Mouse (Mus musculus) frontal cortex, postnatal 25 days (tissue): ENCODE measurements at regions not wholly inside any gene's neighbourhood (a gene's known extent, or its start where the extent isn't known, plus 50 kb on each side); places are given as distances from the start of the nearest gene placed in this dataset.

Experiments
- DNase-seq, 2 experiments: peaks; one replicate each; pipeline ENCODE4 v3.0.0; 2022; ENCODE audit warnings: low spot score in 2 of 2

DNA sequence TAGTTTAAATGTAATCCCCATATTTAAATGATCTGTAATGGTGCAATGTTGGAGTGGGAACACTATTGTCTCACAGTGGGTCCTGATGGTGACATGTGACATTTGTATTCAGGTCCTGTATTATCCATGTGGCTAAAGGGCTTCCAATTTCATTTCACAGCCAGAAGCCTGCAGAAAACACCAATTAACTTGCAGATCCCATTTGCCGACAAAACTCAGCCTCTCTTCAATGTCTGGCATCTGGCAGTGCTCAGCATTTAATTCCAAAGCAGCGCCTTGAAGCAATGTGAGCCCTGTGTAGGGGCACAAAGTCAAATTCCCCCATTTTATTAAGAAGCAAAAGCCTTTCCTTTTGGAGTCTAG is 277.0 kb upstream of the Smim15 start:
- DNase-seq = no peak

DNA sequence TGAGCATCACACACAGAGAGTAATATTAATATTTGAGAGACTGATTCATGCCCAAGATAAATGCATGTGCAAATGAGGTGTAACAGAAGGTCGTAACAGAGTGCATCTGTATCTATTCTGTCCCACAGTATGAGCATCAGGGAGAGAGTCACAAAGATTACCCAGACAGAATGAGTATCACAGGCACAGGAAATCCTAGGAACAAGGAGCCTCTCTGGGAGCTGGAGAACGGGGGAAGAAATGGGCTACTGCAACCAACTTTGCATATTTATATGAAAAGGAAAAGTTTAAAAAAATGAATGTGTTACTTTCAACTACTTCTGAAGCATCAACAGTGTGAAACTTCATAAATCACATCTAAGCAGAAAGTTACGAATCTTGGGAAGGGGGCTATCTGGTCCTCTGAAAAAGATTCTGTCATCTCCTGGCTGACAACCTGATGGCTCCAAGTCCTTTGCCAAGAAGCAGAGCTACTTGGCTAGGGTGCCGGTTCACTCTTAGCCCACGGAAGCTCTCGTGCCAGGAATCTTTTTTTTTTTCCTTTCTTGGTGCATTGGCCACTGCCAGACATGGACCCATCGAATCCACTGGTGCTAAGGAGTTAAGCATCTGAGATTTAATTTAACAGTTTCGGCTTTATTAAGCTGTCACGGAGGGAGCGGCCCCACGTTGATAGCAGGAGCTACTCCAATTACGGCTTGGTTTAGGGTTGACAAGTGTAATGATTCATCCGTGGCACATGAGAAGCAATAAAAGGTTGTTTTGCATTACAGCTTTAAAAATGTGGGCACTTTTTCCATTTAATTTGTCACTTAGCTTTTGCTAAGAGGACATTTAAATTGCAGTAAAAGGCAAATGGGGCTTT is 277.6 kb upstream of the Smim15 start:
- no peak for DNase-seq

DNA sequence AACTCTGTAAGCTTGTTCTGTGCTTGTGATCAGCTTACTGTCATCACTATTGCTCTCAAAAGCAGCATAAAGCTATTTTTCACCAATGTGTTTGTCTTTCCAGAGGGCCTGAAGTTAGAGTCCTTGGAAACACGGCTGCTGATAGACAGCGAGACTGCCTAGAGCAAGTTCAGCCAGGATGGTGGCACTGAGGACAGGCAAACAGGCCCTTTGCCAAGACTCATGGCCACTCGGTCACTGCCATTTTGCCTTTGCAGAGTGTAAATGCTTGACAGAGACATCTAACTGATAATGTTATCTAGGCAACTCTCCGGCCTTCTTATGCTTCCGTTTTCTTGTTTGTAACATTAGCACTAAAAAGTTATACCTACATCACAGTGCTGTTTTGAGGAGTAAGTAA is 280.3 kb upstream of the Smim15 start:
- no peak for DNase-seq

DNA sequence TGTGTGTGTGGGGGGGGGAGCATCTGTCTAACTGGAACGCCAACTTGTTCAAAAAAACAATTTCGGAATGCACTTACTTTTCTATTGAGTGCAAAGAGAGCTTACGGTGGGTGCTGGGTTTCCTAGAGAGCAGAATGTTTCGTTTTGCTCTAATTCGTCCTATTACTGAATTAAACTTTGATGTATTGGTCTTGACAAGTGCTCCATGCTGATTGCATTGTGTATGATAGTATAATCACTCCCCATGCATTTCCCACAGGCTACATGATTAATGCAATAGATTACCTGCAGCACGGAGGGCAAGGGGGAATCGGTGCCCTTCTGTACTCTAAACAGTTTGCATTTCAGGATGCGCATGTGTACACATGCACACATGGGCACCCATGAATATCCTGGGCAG is 283.7 kb upstream of the Smim15 start:
- no peak for DNase-seq

DNA sequence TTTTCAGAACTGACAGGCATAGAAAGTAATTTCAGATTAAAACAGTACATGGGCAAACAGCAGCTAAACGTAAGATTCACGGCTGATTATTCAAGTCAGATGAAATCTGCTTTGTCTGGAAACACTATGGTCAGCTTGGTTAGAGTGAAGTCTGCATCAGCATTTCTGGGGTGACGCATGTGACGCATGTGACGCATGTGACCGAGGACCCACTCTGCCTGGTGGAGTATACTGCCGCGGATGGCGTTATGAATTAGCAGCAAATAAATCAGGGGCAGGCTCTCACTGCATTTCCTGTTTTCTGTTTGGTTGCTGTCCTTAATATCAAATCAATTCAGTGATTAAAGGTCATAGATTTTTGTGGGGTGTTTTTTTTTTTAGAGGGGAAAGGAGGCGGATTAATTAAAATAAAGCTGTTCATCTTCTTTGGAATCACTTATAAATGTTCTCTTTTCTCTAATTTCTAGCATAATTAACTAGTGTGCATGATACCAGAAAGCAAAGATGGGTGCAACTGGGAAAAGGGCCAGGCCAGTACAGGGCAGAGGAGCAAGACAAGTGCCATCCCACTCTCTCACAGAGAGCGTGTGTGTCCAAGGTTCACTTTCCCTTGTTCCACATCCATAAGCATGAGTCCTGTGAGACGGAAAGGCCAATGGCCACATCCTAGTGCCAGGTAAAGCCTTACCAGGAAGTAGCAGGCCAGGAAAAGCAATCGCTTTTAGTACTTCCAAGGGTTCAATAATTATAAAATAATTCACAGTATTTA is 285.7 kb upstream of the Smim15 start:
- DNase-seq = no peak

DNA sequence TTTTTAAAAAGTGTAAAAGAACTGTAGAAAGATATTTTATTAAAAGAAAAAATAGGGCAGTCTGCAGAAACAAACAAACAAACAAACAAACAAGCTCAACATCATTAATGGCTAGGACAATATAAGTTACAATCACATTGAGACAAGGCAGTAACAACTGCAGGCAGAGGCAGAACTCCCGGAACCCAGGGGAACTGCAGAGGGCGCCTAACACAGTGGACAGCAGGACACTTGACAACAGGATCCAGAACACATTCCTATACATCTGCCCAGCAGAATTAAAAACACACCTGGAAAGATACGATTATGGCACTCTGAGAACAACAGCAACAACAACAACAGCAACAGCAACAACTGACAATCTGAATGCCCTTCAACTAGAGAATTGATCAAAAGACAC is 291.5 kb upstream of the Smim15 start:
- DNase-seq = no peak

DNA sequence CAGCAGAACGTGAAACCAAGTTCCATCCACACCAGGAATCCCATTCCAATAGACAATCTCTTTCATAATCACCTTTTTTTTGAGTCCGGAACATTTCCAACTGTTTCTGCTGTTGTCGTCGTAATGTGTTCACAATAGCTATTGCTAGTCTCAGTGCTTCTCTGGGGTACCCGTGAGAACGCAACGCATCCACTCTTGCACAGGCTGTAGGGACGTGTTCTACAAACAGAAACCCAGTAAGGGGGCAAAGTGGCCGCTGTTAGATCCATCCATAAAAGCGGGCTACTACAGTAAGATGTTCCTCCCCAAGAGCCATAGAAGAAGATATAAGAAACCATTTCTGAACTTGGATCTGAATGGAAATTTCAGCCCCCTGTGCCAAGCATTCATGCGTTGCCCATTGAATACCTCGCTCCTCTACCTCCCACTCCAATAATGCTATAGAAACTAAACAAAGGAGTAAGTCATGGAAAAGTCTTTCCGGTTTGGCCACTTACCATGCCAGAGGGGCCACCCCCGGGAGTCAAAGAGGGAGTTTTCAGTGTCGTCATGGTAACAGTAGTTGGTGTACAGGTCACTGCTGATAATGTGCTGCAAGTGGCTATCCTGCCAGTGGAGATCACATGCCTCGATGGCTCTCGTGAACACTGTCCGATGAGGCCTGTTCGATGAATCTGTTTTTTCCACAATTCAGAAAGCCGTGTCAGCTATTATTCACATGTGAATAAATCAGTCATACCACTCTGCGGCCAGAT is 300.6 kb upstream of the Smim15 start:
- DNase-seq = no peak

DNA sequence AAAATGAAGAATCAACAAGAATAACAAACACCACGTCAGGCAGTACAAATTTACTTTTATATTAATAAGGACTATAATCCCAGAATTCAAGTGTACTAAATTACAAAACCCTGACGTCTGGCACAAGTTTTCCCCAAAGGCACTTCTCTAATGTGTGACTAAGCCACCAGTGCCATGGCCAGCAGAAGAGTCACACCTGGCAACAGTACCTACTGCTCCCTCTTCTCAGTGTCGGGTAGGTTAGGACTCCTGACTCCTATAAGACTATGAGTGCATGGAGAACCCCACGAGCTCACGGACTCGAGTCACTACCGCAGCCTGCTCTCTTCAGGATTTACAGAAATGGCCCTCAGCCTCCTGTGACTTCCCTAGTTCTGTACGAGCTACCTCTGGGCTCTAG is 307.7 kb upstream of the Smim15 start:
- DNase-seq = no peak

DNA sequence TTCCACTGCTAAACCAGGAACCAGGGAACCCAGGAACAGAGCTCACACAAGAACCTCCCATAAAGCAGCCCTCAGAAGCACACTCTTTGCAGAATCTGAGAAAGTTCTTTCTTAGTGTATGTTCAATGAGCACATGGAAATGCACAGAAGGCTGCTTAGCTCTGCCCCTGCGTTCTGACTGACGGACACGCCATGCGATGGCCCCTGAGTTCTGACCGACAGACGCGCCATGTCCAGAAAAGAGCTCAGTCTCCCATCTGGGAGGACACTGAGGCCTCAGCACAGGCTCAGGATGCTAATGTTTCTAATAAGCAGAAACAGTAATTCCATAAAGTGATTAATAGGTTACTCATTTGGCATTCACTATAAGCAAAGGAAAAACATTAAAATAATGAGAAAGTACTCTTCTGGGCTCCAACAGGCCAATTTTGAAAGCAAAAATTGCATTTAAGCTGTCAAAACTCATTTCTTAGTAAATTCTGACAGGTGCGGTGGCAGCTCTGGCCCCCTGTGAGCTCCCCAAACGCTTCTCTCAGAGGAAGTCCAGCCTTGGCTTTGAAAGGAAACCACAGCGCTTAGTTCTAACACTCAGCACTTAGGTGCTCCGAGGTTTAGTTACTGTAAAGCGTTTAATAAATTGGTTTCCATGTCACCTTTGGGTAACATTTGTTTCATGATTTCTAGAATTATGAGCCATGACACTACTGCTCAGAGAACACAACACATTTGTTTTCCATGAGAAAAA is 309.9 kb upstream of the Smim15 start:
- no peak for DNase-seq

DNA sequence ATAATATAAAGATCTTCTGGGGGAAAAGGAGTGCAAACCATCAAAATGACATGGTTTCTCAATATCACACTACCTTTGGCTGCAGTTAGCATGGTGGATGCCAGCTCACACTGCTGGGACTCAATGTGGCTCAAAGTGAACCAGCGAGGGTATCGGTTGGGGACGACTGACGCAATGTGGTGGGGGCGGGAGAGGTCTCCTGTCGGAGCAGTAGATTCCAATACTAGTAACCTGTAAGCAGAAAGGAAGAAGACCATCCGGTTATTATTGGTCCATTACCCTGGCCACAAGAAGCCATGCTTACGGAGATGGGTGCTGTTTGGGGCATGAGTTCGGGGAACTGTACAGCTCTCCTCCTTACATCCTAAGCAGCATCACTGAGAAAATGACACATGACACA is 313.3 kb upstream of the Smim15 start:
- DNase-seq = no peak

DNA sequence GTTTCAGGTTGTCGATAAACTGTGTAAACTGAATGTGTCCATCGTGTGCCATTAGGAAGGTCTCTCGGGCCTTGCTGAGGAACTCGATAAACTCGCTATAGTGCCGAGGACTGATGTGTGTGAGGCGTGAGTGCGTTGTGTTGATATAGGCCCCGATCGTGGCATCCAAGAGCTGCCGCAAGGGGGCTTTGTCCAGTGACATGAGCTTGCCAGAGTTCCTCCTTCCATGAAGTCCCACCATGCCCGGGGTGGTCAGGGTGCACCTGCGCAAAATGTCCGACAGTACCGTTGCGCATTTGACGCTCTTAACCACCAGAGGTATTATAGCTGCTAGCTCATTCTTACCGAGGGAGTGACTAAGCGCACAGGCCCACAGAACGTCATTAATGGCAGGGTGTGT is 317.8 kb upstream of the Smim15 start:
- no peak for DNase-seq

DNA sequence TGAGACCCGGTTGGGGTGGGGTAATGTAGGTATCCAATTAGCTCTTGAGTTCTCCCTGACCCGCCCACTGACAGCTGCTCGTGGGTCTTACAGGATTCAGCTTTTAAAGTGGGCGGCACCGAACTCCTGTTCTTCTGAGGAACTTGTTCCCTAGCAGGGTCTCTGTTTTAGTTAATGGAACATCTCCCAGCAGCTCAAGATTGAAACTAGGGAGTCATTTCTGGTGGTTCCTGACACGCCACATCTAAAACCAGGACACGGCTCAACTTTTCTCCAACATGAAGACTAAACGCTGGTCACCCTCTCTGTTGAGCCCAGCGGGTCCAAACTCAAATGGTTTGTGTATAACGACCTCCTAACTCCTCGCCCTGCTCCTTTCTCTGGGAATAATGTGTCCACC is 322.3 kb upstream of the Smim15 start:
- DNase-seq = no peak

DNA sequence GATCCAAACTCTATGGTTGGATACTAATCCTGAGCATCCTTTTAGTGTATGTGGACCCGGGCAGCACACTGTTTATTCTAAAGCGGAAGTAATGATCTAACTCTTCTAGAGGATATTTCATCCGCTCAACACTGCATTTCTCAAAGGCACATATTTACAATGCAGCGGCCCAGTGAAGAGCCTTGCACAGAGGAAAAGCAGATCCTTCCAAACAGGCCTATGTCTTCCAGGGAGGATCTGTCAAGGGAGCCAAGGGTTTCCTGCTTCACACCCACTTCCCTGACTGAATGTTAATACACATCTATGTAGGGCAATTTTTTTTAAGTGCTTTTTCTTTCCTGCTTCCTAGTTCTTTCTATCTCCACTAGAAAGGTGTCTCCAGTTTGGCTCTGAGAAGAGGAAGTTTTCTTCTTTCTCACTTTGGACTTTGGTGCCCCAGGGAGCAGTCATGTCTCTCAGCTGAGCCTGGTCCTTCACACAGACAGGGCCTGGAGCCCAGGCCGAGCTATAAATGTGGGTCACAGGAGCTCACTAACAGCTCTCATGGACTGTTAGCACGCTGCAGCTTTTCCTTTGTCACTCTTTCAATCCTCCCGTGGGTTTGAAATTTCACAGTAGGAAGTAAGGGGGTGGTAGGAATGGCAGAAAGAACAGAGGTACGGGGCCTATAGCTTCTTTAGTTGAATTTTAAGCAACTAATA is 323.2 kb upstream of the Smim15 start:
- no peak for DNase-seq

DNA sequence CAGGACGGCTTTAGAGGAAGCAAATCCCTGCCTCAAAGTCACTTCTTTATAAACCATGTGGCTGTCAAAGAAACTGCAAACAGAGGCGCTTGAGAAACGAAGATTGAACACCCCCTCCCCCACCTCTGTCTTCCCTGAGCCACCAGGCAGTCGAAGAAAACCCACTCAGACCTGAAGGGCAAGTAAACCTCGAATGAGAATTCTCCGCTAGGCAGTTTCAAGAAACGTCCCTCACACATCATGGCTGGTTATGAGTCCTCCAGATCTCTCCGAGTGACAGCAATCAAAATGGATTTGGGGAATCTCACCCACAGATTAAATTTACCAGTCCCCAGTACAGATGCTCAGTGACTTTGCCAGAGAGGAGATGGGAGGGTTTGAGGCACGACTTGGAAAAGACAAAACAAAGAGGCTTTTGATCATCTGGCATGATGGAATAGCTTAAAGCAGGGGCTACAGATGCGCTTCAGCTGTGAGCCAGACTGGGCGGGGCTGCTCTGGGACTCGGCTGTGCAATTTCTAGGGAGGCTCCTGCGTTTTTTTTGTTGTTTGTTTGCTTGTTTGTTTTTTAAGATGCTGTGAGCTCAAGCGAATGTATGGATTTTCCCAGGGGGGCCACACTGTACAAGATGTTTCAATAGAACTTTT is 325.1 kb upstream of the Smim15 start:
- no peak for DNase-seq

DNA sequence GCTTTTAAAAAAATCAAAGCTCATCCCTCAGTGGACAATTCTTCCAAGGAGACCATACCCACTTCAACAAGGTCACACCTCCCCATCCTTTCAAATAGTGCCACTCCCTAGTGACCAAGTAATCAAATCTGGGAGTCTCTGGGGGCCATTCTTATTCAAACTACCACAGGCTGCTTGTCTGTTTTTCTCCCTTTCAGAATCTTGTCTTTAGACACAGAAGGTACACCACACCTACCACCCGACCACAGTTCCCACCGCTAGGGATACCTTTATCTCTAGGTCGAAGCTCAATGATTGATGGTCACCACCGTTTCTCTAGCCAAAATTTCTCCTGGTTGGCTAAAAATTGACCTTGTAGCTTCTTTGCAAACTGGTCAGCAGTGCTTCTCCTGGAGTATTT is 328.6 kb upstream of the Smim15 start:
- DNase-seq = no peak

DNA sequence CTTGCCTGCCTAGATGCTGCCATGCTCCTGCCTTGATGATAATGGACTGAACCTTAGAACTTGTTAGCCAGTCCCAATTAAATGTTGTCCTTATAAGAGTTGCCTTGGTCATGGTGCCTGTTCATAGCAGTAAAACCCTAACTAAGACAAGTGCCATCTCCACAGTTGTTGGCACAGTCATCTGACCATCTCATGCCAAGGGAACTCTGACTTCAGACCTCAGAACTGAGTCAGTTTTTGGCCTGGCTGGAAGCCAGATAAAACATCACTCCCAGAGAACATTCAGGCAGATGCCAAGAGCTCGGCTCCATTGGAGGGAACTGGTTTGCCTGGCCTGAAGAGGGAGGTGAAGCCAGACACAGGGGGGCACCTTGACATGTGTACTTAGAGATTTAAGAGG is 330.2 kb upstream of the Smim15 start:
- DNase-seq = no peak

DNA sequence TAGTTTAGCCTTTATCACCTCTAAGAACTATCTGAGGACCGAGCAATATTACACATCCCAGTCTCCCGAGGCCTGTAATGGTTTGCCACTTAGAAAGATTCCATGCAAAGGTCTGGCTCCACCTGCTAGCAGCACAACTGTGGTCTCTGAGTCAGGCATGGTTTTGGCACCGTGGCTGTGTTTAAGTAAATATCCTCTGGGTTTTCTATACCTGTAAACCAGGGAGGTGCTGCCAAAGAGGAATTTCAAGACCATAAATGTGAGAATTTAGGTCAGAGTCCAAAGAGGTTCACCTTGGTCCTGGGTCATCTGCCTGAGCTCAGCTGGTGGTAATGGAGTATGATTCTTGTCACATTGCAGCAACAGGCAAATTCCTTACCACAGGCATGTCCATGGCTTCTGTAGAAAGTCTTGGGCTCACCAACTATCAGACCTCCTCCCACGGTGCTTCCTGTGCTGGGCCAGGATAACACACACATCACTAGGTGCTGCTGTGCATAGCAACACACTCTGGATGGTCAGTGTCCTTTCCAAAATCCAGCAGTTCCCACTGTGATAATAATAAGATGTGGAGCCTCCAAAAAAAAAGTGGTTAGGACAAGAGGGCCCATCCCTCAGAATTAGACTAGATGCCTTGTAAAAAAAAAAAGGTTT is 332.8 kb upstream of the Smim15 start:
- DNase-seq = no peak

DNA sequence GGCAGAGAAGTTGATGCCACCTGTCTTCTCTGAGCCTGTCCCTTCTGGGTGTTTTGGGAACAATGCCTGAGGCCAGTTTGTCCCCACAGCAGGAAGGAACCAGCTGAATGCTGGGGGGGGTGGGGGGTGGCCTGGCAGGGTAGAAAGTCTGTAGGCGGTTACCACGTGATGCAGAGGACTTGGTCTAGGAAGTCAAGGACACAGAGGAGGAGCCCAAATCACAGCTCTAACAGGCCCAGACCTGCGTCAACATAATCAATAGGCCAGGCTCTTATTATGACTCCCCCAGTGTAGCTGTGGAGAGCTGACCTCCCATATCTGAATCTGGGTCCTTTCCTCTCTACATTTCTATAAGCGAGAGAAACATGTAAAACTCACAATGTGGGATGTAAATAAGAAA is 333.9 kb upstream of the Smim15 start:
- no peak for DNase-seq

DNA sequence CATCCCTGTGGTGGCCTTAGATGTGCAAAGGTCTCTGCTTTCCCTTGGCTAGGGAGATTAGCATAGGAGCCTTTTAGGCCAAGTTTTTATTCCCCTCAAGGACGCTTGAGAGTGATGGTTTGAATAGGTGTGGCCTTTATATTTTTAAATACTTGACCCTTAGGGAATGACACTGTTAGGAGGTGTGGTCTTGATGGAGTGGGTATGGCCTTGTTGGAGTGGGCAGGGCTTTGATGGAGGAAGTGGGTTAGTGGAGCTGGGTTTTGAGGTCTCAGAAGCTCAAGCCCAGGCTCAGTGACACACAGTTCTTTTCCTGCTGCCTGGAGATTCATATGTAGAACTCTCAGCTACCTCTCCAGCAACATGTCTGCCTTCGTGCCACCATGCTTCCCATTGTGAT is 334.4 kb upstream of the Smim15 start:
- no peak for DNase-seq

DNA sequence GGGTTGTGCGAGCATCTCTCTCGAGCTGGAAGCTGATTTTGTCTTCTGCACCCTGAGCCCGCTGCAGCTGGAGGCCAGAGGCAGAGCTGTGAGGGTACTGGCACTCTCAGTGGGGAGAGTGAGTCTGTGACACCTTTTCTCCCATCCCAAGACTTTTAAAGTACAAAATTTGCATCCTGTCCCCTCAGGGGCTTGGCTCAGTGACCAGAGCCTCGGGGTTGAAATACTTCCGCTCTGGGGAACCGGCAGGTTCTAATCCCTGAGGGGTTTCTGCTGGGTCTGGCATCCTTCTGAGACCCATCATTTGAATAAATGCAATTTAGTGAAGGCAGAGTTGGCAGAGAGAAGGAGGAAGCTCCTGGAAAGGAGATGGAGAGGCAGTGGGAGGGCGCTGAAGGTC is 340.5 kb upstream of the Smim15 start:
- DNase-seq = no peak
